Comparison of ENCODE assay signal across 23 mouse cellular contexts in the genomic region with DNA sequence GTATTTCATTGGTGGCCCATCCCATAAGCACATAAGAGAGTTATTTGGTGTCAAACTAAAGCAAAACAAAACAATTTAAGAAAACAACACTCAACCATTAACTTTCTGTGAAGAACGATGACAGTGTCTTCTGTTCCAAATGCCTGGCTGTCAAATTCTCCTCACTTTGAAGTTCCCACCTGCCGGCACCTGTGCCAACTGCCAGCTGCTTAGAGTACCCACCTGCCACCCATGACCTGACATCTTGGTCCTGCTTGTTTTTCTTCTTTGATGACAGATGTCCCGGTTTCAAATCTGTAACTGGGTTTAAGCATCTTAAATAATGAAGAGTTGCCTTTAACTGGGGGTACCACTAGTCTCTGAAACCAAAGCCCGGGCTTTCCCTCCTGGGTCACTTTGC. TPM values are rescaled to one million over a fixed set of nuclear protein-coding genes. Genes with fewer than 3 reads are reported as not detected.
A peak's percentile ranks its signal among the peaks of the same experiment; 100 is the strongest.
DNase-seq lines count a peak whose midpoint lies in the region; ATAC-seq and TF ChIP-seq lines count a peak whose summit lies in the region.
"Had no signal": no experiment of that assay in that cellular context is flagged by ENCODE, and none has a peak within 500 bp of the region (broad histone marks: within the 10 kb centered on the region; RNA-seq: fewer than 3 reads in every experiment).

No protein-coding gene starts in this region.

- H3K27ac ChIP-seq in liver, embryonic 13.5 days = peak overlapping the region; percentile 95; the same call in 1 of the 2 replicates
- no peak overlapping the region for H3K27ac ChIP-seq in liver, postnatal 0 days (ENCODE audit: low read depth)
- H3K27ac ChIP-seq in neural tube, embryonic 15.5 days (replicated peaks) = no peak overlapping the region
- H3K27ac ChIP-seq: embryonic facial prominence, embryonic 12.5 days; embryonic facial prominence, embryonic 15.5 days; heart, adult 2 months; heart, embryonic 10.5 days; hindbrain, embryonic 12.5 days; hindbrain, embryonic 15.5 days had no signal

- H3K4me3 ChIP-seq in liver, embryonic 13.5 days (replicated peaks) = no peak overlapping the region
- H3K4me3 ChIP-seq in liver, postnatal 0 days (ENCODE audit: low read depth, low read length) = no peak overlapping the region
- H3K4me3 ChIP-seq in neural tube, embryonic 15.5 days (replicated peaks) = no peak overlapping the region
- H3K4me3 ChIP-seq: embryonic facial prominence, embryonic 12.5 days; embryonic facial prominence, embryonic 15.5 days; heart, adult 2 months; heart, embryonic 10.5 days; hindbrain, embryonic 12.5 days; hindbrain, embryonic 15.5 days had no signal

- WGBS in liver, embryonic 13.5 days (ENCODE audit: insufficient replicate concordance) = 88% methylated on average over 4 of the region's 4 CpGs
- 92% methylated on average over 4 of the region's 4 CpGs for WGBS in liver, postnatal 0 days (ENCODE audit: insufficient replicate concordance)
- 88% methylated on average over 4 of the region's 4 CpGs for WGBS in neural tube, embryonic 15.5 days

- no peaks in the 10 kb centered on the region for H3K36me3 ChIP-seq in liver, embryonic 13.5 days
- no peaks in the 10 kb centered on the region for H3K36me3 ChIP-seq in liver, postnatal 0 days (replicated peaks; ENCODE audit: insufficient read depth, low read length)
- no peaks in the 10 kb centered on the region for H3K36me3 ChIP-seq in neural tube, embryonic 15.5 days
- H3K36me3 ChIP-seq: embryonic facial prominence, embryonic 12.5 days; embryonic facial prominence, embryonic 15.5 days; heart, embryonic 10.5 days; hindbrain, embryonic 12.5 days; hindbrain, embryonic 15.5 days had no signal

- H3K4me2 ChIP-seq in liver, embryonic 13.5 days = no peak overlapping the region
- no peak overlapping the region for H3K4me2 ChIP-seq in liver, postnatal 0 days (ENCODE audit: low read depth, low read length)
- no peak overlapping the region for H3K4me2 ChIP-seq in neural tube, embryonic 15.5 days
- H3K4me2 ChIP-seq: embryonic facial prominence, embryonic 12.5 days; embryonic facial prominence, embryonic 15.5 days; hindbrain, embryonic 12.5 days; hindbrain, embryonic 15.5 days had no signal

- H3K4me1 ChIP-seq in liver, embryonic 13.5 days (replicated peaks) = peaks cover 34% of the 10 kb centered on the region
- H3K4me1 ChIP-seq in liver, postnatal 0 days (ENCODE audit: insufficient read depth) = peaks cover 27% of the 10 kb centered on the region
- peaks cover 10% of the 10 kb centered on the region; the same call in 1 of the 2 replicates for H3K4me1 ChIP-seq in neural tube, embryonic 15.5 days
- H3K4me1 ChIP-seq: embryonic facial prominence, embryonic 12.5 days; embryonic facial prominence, embryonic 15.5 days; hindbrain, embryonic 12.5 days; hindbrain, embryonic 15.5 days had no signal

- ATAC-seq in liver, embryonic 13.5 days (ENCODE audit: low read depth) = no peak
- no peak for ATAC-seq in liver, postnatal 0 days
- ATAC-seq in neural tube, embryonic 15.5 days (ENCODE audit: low FRiP score) = no peak
- ATAC-seq in cerebellum, adult (ENCODE audit: insufficient number of reproducible peaks, low FRiP score, low TSS enrichment) = no peak
- ATAC-seq: activated CD4-positive, CD25-positive, alpha-beta regulatory T cell, adult 4 months; forebrain, embryonic 14.5 days had no signal

- no peaks in the 10 kb centered on the region for H3K9me3 ChIP-seq in liver, embryonic 13.5 days (replicated peaks)
- H3K9me3 ChIP-seq in liver, postnatal 0 days (ENCODE audit: low read length) = no peaks in the 10 kb centered on the region
- H3K9me3 ChIP-seq in neural tube, embryonic 15.5 days (replicated peaks) = no peaks in the 10 kb centered on the region
- H3K9me3 ChIP-seq: embryonic facial prominence, embryonic 12.5 days; embryonic facial prominence, embryonic 15.5 days; heart, embryonic 10.5 days; hindbrain, embryonic 12.5 days; hindbrain, embryonic 15.5 days had no signal

- no peak for TF ChIP-seq EP300 in liver, postnatal 0 days (IDR thresholded peaks at IDR 0.05; ENCODE audit: low read depth)

- DNase-seq in liver, embryonic 13.5 days = no peak
- DNase-seq in liver, postnatal 0 days = no peak
- DNase-seq in thymus, adult 18-20 months = peak; percentile 64 to 79
- peak; percentile 70 to 80 for DNase-seq in thymus, postnatal 10 days (ENCODE audit: low spot score in 2 of 2)
- DNase-seq in thymus, postnatal 36 days = peak; percentile 65 to 83
- DNase-seq in embryo, embryonic 10.5 days (ENCODE audit: low spot score) = no peak
- DNase-seq: adrenal gland, adult 8-10 months; adrenal gland, postnatal 25 days; cerebellum, adult 18-20 months; cerebellum, adult 9-10 months; cerebellum, postnatal 14 days; gastrocnemius, postnatal 10 days; gastrocnemius, postnatal 36 days; heart, adult 2 months had no signal

- H3K27me3 ChIP-seq in liver, embryonic 13.5 days = no peaks in the 10 kb centered on the region
- H3K27me3 ChIP-seq in liver, postnatal 0 days (ENCODE audit: insufficient read depth, low read length) = no peaks in the 10 kb centered on the region
- no peaks in the 10 kb centered on the region for H3K27me3 ChIP-seq in neural tube, embryonic 15.5 days (replicated peaks)
- H3K27me3 ChIP-seq: embryonic facial prominence, embryonic 12.5 days; embryonic facial prominence, embryonic 15.5 days; hindbrain, embryonic 12.5 days; hindbrain, embryonic 15.5 days had no signal

- H3K9ac ChIP-seq in liver, embryonic 13.5 days = no peak overlapping the region
- H3K9ac ChIP-seq in liver, postnatal 0 days (replicated peaks) = no peak overlapping the region
- no peak overlapping the region for H3K9ac ChIP-seq in neural tube, embryonic 15.5 days (replicated peaks)
- H3K9ac ChIP-seq: embryonic facial prominence, embryonic 12.5 days; embryonic facial prominence, embryonic 15.5 days; hindbrain, embryonic 12.5 days; hindbrain, embryonic 15.5 days had no signal

- TF ChIP-seq CTCF in liver, postnatal 0 days (IDR thresholded peaks at IDR 0.05; ENCODE audit: low read depth) = no peak

RNA-seq across cellular contexts. Expression of a gene that starts 14.1 kb away (rescaled TPM):
- 10.1 and 12.0 TPM in 2 replicates for polyA plus RNA-seq in liver, embryonic 13.5 days (2015; fragmentation: Nextera tagmentation; extraction: Ambion mirVana)
- 7.4 and 8.4 TPM in 2 replicates for polyA plus RNA-seq in liver, postnatal 0 days (2015; fragmentation: Nextera tagmentation; extraction: Ambion mirVana)
- 39.5 and 41.2 TPM in 2 replicates for polyA plus RNA-seq in neural tube, embryonic 15.5 days (2015; fragmentation: Nextera tagmentation; extraction: Ambion mirVana)

Comparison
In these comparisons a context has a peak if more than half of its experiments do, and no peak if none do; other contexts are left out.
1. DNase-seq: peak in thymus, adult 18-20 months (2 of 2), thymus, postnatal 10 days (2 of 2) and thymus, postnatal 36 days (2 of 2); none in liver, embryonic 13.5 days (single experiment), liver, postnatal 0 days (single experiment) and embryo, embryonic 10.5 days (single experiment).